Mouse (Mus musculus): ENCODE results near the gene Slc52a3. TPM values are rescaled to one million over a fixed set of nuclear protein-coding genes. Genes with fewer than 3 reads are reported as not detected.

Slc52a3 gene
- polyA plus RNA-seq, 1 experiment from 2014 or later: 2.7 TPM

GRCm38 (mm10) chr2:152056368-152057251, 60.3 kb downstream of the Slc52a3 start:
- H3K9me3 ChIP-seq: no peaks in the 10 kb centered on the region
- H3K9ac ChIP-seq: no peak overlapping the region
- H3K4me1 ChIP-seq: no peaks in the 10 kb centered on the region
- peak; percentile 25; the same call in 1 of the 2 replicates for ATAC-seq (ENCODE audit: borderline replicate concordance, extremely low read depth, low FRiP score, low TSS enrichment)
- H3K4me2 ChIP-seq: no peak overlapping the region
- H3K36me3 ChIP-seq: no peaks in the 10 kb centered on the region
- 59% methylated on average over 22 of the region's 22 CpGs for WGBS
- H3K4me3 ChIP-seq: no peak overlapping the region
- no peak overlapping the region for H3K27ac ChIP-seq
- H3K27me3 ChIP-seq: peaks cover 20% of the 10 kb centered on the region; the same call in 1 of the 2 replicates

GRCm38 (mm10) chr2:152057252-152057563, 60.9 kb downstream of the Slc52a3 start:
- ATAC-seq (ENCODE audit: borderline replicate concordance, extremely low read depth, low FRiP score, low TSS enrichment): no peak
- Histone ChIP-seq H3K36me3 (no peaks in the 10 kb centered on the region), H3K9me3 (no peaks in the 10 kb centered on the region), H3K27ac (no peak overlapping the region), H3K4me2 (no peak overlapping the region), H3K27me3 (peaks cover 14% of the 10 kb centered on the region; the same call in 1 of the 2 replicates), H3K4me3 (no peak overlapping the region), H3K9ac (no peak overlapping the region), H3K4me1 (no peaks in the 10 kb centered on the region)
- WGBS: 68% methylated on average over 9 of the region's 9 CpGs

MicroRNAs within 50 kb of the gene (microRNA counts, 519-probe panel; counts per million panel counts)
- 1,298 counts per million, percentile 6 among the panel's probes with 10 or more counts for microRNA mmu-miR-1953

Small RNA genes lying within 50 kb of the gene (microRNA-seq; reads per million reads assigned to microRNA genes)
- gene Mir1953: 0.74 reads per million

Other genes with a start within 250 kb of the Slc52a3 start
- gene Rspo4, start 153.6 kb upstream of the Slc52a3 start, polyA plus RNA-seq (2015; fragmentation: Nextera tagmentation; extraction: Ambion mirVana): 0.64 and 0.81 TPM in 2 replicates
- 0.43 and 0.62 TPM in 2 replicates for gene Angpt4, start 85.3 kb upstream of the Slc52a3 start, polyA plus RNA-seq (2015; fragmentation: Nextera tagmentation; extraction: Ambion mirVana)
- gene Fam110a, start 16.3 kb upstream of the Slc52a3 start, polyA plus RNA-seq (2015; fragmentation: Nextera tagmentation; extraction: Ambion mirVana): 32.5 and 34.1 TPM in 2 replicates
- not detected in 2 replicates for gene Scrt2, start 85.0 kb downstream of the Slc52a3 start, polyA plus RNA-seq (2015; fragmentation: Nextera tagmentation; extraction: Ambion mirVana)
- gene Srxn1, start 109.0 kb downstream of the Slc52a3 start, polyA plus RNA-seq (2015; fragmentation: Nextera tagmentation; extraction: Ambion mirVana): 5.9 and 7.7 TPM in 2 replicates
- 7.8 and 9.0 TPM in 2 replicates for gene Tcf15, start 147.1 kb downstream of the Slc52a3 start, polyA plus RNA-seq (2015; fragmentation: Nextera tagmentation; extraction: Ambion mirVana)
- gene Csnk2a1, start 230.3 kb downstream of the Slc52a3 start, polyA plus RNA-seq (2015; fragmentation: Nextera tagmentation; extraction: Ambion mirVana): 76.7 and 83.7 TPM in 2 replicates